Mouse (Mus musculus): ENCODE measurements around the gene Serpine1. TPM values are rescaled to one million over a fixed set of nuclear protein-coding genes. Genes with fewer than 3 reads are reported as not detected.
A peak's percentile ranks its signal among the peaks of the same experiment; 100 is the strongest.

Serpine1 gene
- polyA plus RNA-seq, 1 experiment from 2014 or later, result 0.05 TPM

DNA sequence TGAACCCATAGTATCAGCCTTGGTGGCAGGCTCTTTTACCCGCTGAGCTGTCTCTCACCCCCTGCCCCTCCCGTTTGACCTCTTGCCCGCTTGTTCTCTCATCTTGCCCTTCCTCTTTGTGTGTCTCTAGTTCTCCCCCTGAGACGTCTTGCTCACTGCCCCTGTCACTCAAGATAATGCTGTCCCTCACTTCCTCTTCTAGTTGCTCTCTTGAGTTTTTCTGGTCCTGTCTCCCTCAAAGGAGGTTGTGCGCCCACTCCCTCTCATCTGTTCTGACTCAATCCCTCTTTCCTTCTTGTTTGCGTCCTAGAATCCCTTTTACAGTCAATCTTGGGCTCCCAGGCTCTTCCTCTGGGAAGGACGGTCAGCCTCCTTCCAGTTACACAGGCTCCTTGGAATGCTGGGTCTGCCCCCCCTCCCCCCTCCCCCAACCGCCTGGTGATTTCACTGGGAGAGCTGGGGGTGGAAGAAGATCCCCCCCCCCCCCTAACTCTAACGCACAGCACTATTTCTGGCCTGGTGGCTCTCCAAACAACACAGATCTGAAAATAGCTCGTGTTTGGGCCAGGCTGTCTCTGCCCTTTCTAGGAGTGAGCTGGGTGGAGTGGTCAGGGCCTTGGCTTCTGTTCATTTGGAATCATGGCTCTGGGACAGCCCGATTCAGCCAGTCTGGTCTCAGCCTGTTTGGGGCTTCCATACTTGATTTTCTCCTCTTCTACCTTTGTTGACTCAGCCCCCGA, 4.3 kb upstream of the Serpine1 start:
- H3K4me3 ChIP-seq (replicated peaks), result no peak overlapping the region
- H3K36me3 ChIP-seq, result no peaks in the 10 kb centered on the region
- no peak overlapping the region for H3K9ac ChIP-seq
- ATAC-seq (ENCODE audit: low read depth), result peak; percentile 16; the same call in 1 of the 2 replicates
- no peak for DNase-seq
- peaks cover 61% of the 10 kb centered on the region for H3K4me1 ChIP-seq (replicated peaks)
- no peaks in the 10 kb centered on the region for H3K27me3 ChIP-seq
- 26% methylated on average over 12 of the region's 12 CpGs for WGBS (ENCODE audit: insufficient replicate concordance)
- 0 out of 2 replicates have a peak overlapping the region, but pooled peaks have one; percentile 1 for H3K4me2 ChIP-seq
- no peaks in the 10 kb centered on the region for H3K9me3 ChIP-seq (replicated peaks)
- H3K27ac ChIP-seq, result peak overlapping the region; percentile 29; the same call in 1 of the 2 replicates

DNA sequence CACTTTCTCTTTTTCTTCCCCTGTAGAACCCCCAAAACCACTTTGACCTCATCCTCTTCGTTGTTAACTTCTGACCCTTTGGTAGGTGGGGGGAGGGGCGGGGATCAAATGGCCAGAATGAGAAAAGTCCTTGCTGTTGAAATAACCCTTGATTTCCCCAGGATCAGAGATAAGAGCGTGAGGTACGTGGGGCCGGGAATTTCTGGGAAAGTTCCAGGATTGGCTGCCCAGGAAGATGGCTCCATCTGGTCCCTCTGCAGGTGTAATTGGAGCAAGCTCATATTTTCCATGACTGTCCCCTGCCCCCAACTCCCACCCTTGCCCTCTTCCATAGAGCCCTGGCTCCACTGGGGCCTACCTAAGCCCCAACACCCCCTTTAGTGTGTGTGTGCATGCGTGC, 3.7 kb upstream of the Serpine1 start:
- Histone ChIP-seq H3K4me3 (replicated peaks) (no peak overlapping the region), H3K4me1 (replicated peaks) (peaks cover 59% of the 10 kb centered on the region), H3K27ac (no peak overlapping the region), H3K36me3 (no peaks in the 10 kb centered on the region), H3K9ac (no peak overlapping the region), H3K9me3 (replicated peaks) (no peaks in the 10 kb centered on the region), H3K4me2 (no peak overlapping the region), H3K27me3 (peaks cover 4% of the 10 kb centered on the region; the same call in 1 of the 2 replicates)
- no peak for ATAC-seq (ENCODE audit: low read depth)
- DNase-seq, result no peak
- WGBS (ENCODE audit: insufficient replicate concordance), result 53% methylated on average over 6 of the region's 6 CpGs

- H3K27ac ChIP-seq, result peak overlapping the region; percentile 21; the same call in 1 of the 2 replicates
- peaks cover 57% of the 10 kb centered on the region for H3K4me1 ChIP-seq (replicated peaks)
- H3K9me3 ChIP-seq (replicated peaks), result no peaks in the 10 kb centered on the region
- no peak for DNase-seq
- H3K4me3 ChIP-seq (replicated peaks), result no peak overlapping the region
- no peak overlapping the region for H3K4me2 ChIP-seq
- no peak for ATAC-seq (ENCODE audit: low read depth)
- 49% methylated on average over 6 of the region's 6 CpGs for WGBS (ENCODE audit: insufficient replicate concordance)
- H3K27me3 ChIP-seq, result peaks cover 15% of the 10 kb centered on the region; the same call in 1 of the 2 replicates
- no peak overlapping the region for H3K9ac ChIP-seq
- no peaks in the 10 kb centered on the region for H3K36me3 ChIP-seq
These were observed 2.2 kb upstream of the Serpine1 start for GRCm38 (mm10) chr5:137074191-137074651.

- no peak overlapping the region for H3K9ac ChIP-seq
- no peaks in the 10 kb centered on the region for H3K36me3 ChIP-seq
- WGBS (ENCODE audit: insufficient replicate concordance), result 76% methylated on average over 8 of the region's 8 CpGs
- DNase-seq (no peak), ATAC-seq (ENCODE audit: low read depth) (no peak)
- no peak overlapping the region for H3K4me3 ChIP-seq (replicated peaks)
- H3K27me3 ChIP-seq, result peaks cover 15% of the 10 kb centered on the region; the same call in 1 of the 2 replicates
- H3K9me3 ChIP-seq (replicated peaks), result no peaks in the 10 kb centered on the region
- peaks cover 48% of the 10 kb centered on the region for H3K4me1 ChIP-seq (replicated peaks)
- no peak overlapping the region for H3K27ac ChIP-seq
- H3K4me2 ChIP-seq, result no peak overlapping the region
These were observed 1.1 kb upstream of the Serpine1 start for GRCm38 (mm10) chr5:137073141-137073540.

DNA sequence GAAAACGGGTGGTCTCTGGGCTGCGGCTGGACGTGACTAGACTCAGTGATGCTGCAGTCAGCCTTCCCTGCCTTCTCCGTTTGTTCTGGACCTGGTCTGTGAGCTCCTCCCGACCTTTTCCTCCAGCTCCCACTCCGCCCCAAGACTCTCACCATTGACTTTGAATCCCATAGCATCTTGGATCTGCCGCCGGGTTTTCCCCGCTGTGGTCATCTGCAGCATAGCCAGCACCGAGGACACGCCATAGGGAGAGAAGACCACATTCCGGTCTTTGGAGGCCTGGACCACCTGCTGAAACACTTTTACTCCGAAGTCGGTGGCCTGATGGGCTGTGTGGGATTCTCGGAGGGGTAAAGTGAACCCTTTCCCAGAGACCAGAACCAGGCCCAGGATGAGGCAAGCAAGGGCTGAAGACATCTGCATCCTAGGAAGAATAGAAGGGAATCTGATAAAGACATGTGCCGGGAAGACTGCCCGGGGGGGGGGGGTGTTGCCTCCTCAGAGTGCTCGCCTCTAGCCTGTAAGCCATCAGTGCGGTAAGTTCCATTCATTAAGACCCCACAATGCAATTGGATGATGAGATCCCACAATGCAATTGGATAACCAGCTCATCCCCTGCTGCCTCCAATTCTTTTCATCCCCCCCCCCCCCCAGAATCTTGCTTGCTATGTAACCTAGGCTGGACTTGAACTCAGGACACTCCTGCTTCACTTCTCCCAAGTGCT, 1.0 kb downstream of the Serpine1 start:
- peaks cover 35% of the 10 kb centered on the region for H3K4me1 ChIP-seq (replicated peaks)
- H3K9ac ChIP-seq, result no peak overlapping the region
- DNase-seq, result no peak
- 74% methylated on average over 19 of the region's 19 CpGs for WGBS (ENCODE audit: insufficient replicate concordance)
- H3K4me2 ChIP-seq, result no peak overlapping the region
- H3K27me3 ChIP-seq, result peaks cover 23% of the 10 kb centered on the region; the same call in 1 of the 2 replicates
- ATAC-seq (ENCODE audit: low read depth), result no peak
- no peaks in the 10 kb centered on the region for H3K36me3 ChIP-seq
- H3K27ac ChIP-seq, result no peak overlapping the region
- no peak overlapping the region for H3K4me3 ChIP-seq (replicated peaks)
- no peaks in the 10 kb centered on the region for H3K9me3 ChIP-seq (replicated peaks)

- H3K36me3 ChIP-seq, result no peaks in the 10 kb centered on the region
- DNase-seq, result no peak
- no peaks in the 10 kb centered on the region for H3K9me3 ChIP-seq (replicated peaks)
- H3K9ac ChIP-seq, result no peak overlapping the region
- no peak overlapping the region for H3K4me3 ChIP-seq (replicated peaks)
- H3K4me2 ChIP-seq, result no peak overlapping the region
- no peak overlapping the region for H3K27ac ChIP-seq
- no peak for ATAC-seq (ENCODE audit: low read depth)
- H3K4me1 ChIP-seq (replicated peaks), result peaks cover 17% of the 10 kb centered on the region
- 41% methylated on average over 4 of the region's 4 CpGs for WGBS (ENCODE audit: insufficient replicate concordance)
- peaks cover 30% of the 10 kb centered on the region; the same call in 1 of the 2 replicates for H3K27me3 ChIP-seq
These were observed 3.4 kb downstream of the Serpine1 start for GRCm38 (mm10) chr5:137068711-137069110.

DNA sequence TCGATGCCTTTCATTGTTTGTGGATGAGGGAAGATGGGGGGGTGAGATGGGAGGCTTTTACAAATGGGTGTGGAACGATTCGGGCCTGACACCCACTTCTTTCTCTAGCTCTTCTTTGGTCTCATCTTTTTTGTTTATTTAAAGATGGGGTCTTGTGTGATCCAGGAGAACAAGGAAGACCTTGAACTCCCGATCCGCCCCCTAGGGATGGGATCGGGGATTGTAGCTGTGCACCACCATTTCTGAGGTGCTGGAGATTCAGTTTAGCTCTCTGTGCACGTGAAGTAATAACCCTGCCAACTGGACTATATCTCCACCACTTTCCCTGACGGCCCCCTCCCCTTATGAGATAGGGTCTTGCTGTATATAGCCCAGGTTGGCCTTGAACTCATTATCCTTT, 6.1 kb downstream of the Serpine1 start:
- Histone ChIP-seq H3K36me3 (no peaks in the 10 kb centered on the region), H3K27ac (no peak overlapping the region), H3K9ac (no peak overlapping the region), H3K27me3 (peaks cover 28% of the 10 kb centered on the region; the same call in 1 of the 2 replicates), H3K4me3 (replicated peaks) (no peak overlapping the region), H3K4me1 (replicated peaks) (no peaks in the 10 kb centered on the region; the same call in 1 of the 2 replicates), H3K9me3 (replicated peaks) (no peaks in the 10 kb centered on the region), H3K4me2 (no peak overlapping the region)
- 52% methylated on average over 8 of the region's 8 CpGs for WGBS (ENCODE audit: insufficient replicate concordance)
- ATAC-seq (ENCODE audit: low read depth) (no peak), DNase-seq (no peak)

- no peak overlapping the region for H3K4me3 ChIP-seq (replicated peaks)
- H3K4me1 ChIP-seq (replicated peaks), result no peaks in the 10 kb centered on the region; the same call in 1 of the 2 replicates
- WGBS (ENCODE audit: insufficient replicate concordance), result 58% methylated on average over 6 of the region's 6 CpGs
- H3K27me3 ChIP-seq, result peaks cover 24% of the 10 kb centered on the region; the same call in 1 of the 2 replicates
- no peaks in the 10 kb centered on the region for H3K9me3 ChIP-seq (replicated peaks)
- H3K9ac ChIP-seq, result no peak overlapping the region
- ATAC-seq (ENCODE audit: low read depth), result no peak
- no peak overlapping the region for H3K4me2 ChIP-seq
- DNase-seq, result no peak
- H3K36me3 ChIP-seq, result no peaks in the 10 kb centered on the region
- H3K27ac ChIP-seq, result no peak overlapping the region
These were observed 6.6 kb downstream of the Serpine1 start for GRCm38 (mm10) chr5:137065454-137065853.

DNA sequence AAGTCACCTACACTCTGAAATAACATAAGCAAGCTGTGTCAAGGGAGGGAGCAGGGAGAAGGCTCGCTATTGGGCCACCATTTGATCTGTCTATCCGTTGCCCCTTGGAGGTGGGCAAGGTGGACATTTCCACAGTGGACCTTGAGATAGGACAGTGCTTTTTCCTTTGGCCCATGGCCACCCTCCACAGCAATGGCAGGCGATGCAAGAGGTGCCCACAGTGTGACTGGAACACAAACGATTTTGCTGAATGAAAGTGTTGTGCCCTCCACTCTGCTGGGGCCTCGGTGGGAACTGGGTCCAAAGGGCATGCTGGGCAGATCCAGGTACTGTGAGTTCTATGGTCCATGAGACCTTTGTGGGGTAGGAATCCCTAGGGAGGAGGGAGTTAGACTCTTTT, 9.5 kb downstream of the Serpine1 start:
- Histone ChIP-seq H3K4me3 (replicated peaks) (no peak overlapping the region), H3K4me1 (replicated peaks) (no peaks in the 10 kb centered on the region; the same call in 1 of the 2 replicates), H3K27ac (no peak overlapping the region), H3K9ac (no peak overlapping the region), H3K4me2 (no peak overlapping the region), H3K36me3 (no peaks in the 10 kb centered on the region), H3K9me3 (replicated peaks) (no peaks in the 10 kb centered on the region), H3K27me3 (peaks cover 15% of the 10 kb centered on the region; the same call in 1 of the 2 replicates)
- ATAC-seq (ENCODE audit: low read depth), result no peak
- 79% methylated on average over 5 of the region's 5 CpGs for WGBS (ENCODE audit: insufficient replicate concordance)
- no peak for DNase-seq

- DNase-seq (no peak), ATAC-seq (ENCODE audit: low read depth) (peak; percentile 61; the same call in 1 of the 2 replicates)
- no peak overlapping the region for H3K4me3 ChIP-seq (replicated peaks)
- H3K9me3 ChIP-seq (replicated peaks), result no peaks in the 10 kb centered on the region
- H3K27ac ChIP-seq, result no peak overlapping the region
- H3K27me3 ChIP-seq, result peaks cover 15% of the 10 kb centered on the region; the same call in 1 of the 2 replicates
- H3K4me2 ChIP-seq, result no peak overlapping the region
- no peaks in the 10 kb centered on the region for H3K36me3 ChIP-seq
- H3K4me1 ChIP-seq (replicated peaks), result no peaks in the 10 kb centered on the region; the same call in 1 of the 2 replicates
- H3K9ac ChIP-seq, result no peak overlapping the region
- 13% methylated on average over 12 of the region's 12 CpGs for WGBS (ENCODE audit: insufficient replicate concordance)
These were observed 10.1 kb downstream of the Serpine1 start for GRCm38 (mm10) chr5:137061809-137062481.

GRCm38 (mm10) chr5:137054873-137055272, 17.2 kb downstream of the Serpine1 start:
- Histone ChIP-seq H3K36me3 (no peaks in the 10 kb centered on the region), H3K4me1 (replicated peaks) (no peaks in the 10 kb centered on the region), H3K9me3 (replicated peaks) (no peaks in the 10 kb centered on the region), H3K4me2 (no peak overlapping the region), H3K9ac (no peak overlapping the region), H3K4me3 (replicated peaks) (no peak overlapping the region), H3K27me3 (0 out of 2 replicates have a peak, but pooled peaks cover 3% of the 10 kb centered on the region), H3K27ac (no peak overlapping the region)
- DNase-seq (no peak), ATAC-seq (ENCODE audit: low read depth) (no peak)
- 62% methylated on average over 5 of the region's 5 CpGs for WGBS (ENCODE audit: insufficient replicate concordance)

Data from liver, embryonic 13.5 days (tissue).